Mouse (Mus musculus) thymus, postnatal 0 days (tissue): ENCODE data around the gene Gm20683. TPM values are rescaled to one million over a fixed set of nuclear protein-coding genes. Genes with fewer than 3 reads are reported as not detected.
A peak's percentile ranks its signal among the peaks of the same experiment; 100 is the strongest.

ENCODE experiments used
- DNase-seq: peaks from one replicate; pipeline ENCODE4 v3.0.0-alpha.2; 2015; ENCODE audit warnings: low spot score
- microRNA-seq: library from miRNA; unstranded; fragments of <30 nt; microRNA quantifications from one replicate; pipeline ENCODE4, GENCODE M21; 2016; ENCODE audit warnings: borderline number of aligned reads
- polyA plus RNA-seq: library from polyadenylated mRNA; unstranded; fragments of >200 nt; fragmentation: Nextera tagmentation; extraction: Ambion mirVana; gene quantifications from 2 replicates; pipeline ENCODE4 v1.2.1, GENCODE M21; 2015

Gm20683 gene
- polyA plus RNA-seq, 1 experiment from 2014 or later = 1.5 TPM

GRCm38 (mm10) chr17:25796211-25796771 lies 45.3 kb downstream of the Gm20683 start:
- DNase-seq = no peak

GRCm38 (mm10) chr17:25795609-25796092 lies 45.9 kb downstream of the Gm20683 start, which contains the start of gene AC134908.4:
TSS of gene AC134908.4 (minus strand) at chr17:25795659.
- DNase-seq = no peak

- DNase-seq = no peak
Observed at GRCm38 (mm10) chr17:25794998-25795397, 46.6 kb downstream of the Gm20683 start.

GRCm38 (mm10) chr17:25794197-25794596 lies 47.4 kb downstream of the Gm20683 start:
- no peak for DNase-seq

GRCm38 (mm10) chr17:25792615-25793014 lies 48.9 kb downstream of the Gm20683 start, which contains the start of gene Fam173a:
TSS of gene Fam173a (minus strand) at chr17:25792901.
- peak; percentile 87 for DNase-seq

GRCm38 (mm10) chr17:25791843-25792527 lies 49.6 kb downstream of the Gm20683 start:
- DNase-seq = peak; percentile 87

- no peak for DNase-seq
Observed at GRCm38 (mm10) chr17:25791320-25791842, 50.2 kb downstream of the Gm20683 start.

- DNase-seq = no peak
Observed at GRCm38 (mm10) chr17:25786781-25787504, 54.6 kb downstream of the Gm20683 start.

GRCm38 (mm10) chr17:25786280-25786679 lies 55.3 kb downstream of the Gm20683 start, which contains the start of gene Ccdc78:
TSS of gene Ccdc78 (plus strand) at chr17:25786580.
- no peak for DNase-seq

- DNase-seq = peak; percentile 97
Observed at GRCm38 (mm10) chr17:25785281-25785745, 56.2 kb downstream of the Gm20683 start, which contains the start of gene Haghl. TSS of gene Haghl (minus strand) at chr17:25785673.

Small RNA genes lying within 50 kb of the gene (microRNA-seq; reads per million reads assigned to microRNA genes)
- not detected for gene Mir3082

Other genes with a start within 250 kb of the Gm20683 start
- 4.6 and 5.5 TPM in 2 replicates for gene Gng13, start 124.6 kb downstream of the Gm20683 start, polyA plus RNA-seq
- gene Chtf18, start 114.3 kb downstream of the Gm20683 start, polyA plus RNA-seq = 21.1 and 23.5 TPM in 2 replicates
- 16.9 and 18.7 TPM in 2 replicates for gene Rpusd1, start 114.1 kb downstream of the Gm20683 start, polyA plus RNA-seq
- 0.14 and 0.36 TPM in 2 replicates for gene Mslnl, start 105.7 kb downstream of the Gm20683 start, polyA plus RNA-seq
- 12.0 and 13.7 TPM in 2 replicates for gene Msln, start 87.4 kb downstream of the Gm20683 start, polyA plus RNA-seq
- gene Narfl, start 68.0 kb downstream of the Gm20683 start, polyA plus RNA-seq = 29.0 and 30.9 TPM in 2 replicates
- 55.2 and 60.5 TPM in 2 replicates for gene Haghl, start 56.1 kb downstream of the Gm20683 start, polyA plus RNA-seq
- gene Ccdc78, start 55.2 kb downstream of the Gm20683 start, polyA plus RNA-seq = 0.27 and 0.47 TPM in 2 replicates
- gene Fam173a, start 48.9 kb downstream of the Gm20683 start, polyA plus RNA-seq = 126 and 131 TPM in 2 replicates
- not detected in 2 replicates for gene AC134908.4, start 46.1 kb downstream of the Gm20683 start, polyA plus RNA-seq
- 68.5 and 71.6 TPM in 2 replicates for gene Metrn, start 44.6 kb downstream of the Gm20683 start, polyA plus RNA-seq
- 0.12 TPM in 1 of 2 replicates, not detected in the other for gene Fbxl16, start 32.7 kb downstream of the Gm20683 start, polyA plus RNA-seq
- 25.8 and 27.3 TPM in 2 replicates for gene Wdr24, start 18.1 kb downstream of the Gm20683 start, polyA plus RNA-seq
- 28.8 and 32.2 TPM in 2 replicates for gene Jmjd8, start 12.9 kb downstream of the Gm20683 start, polyA plus RNA-seq
- gene Stub1, start 8.4 kb downstream of the Gm20683 start, polyA plus RNA-seq = 181 and 191 TPM in 2 replicates
- 0.38 and 0.45 TPM in 2 replicates for gene Rhbdl1, start 4.5 kb downstream of the Gm20683 start, polyA plus RNA-seq
- 19.7 and 22.6 TPM in 2 replicates for gene Rhot2, start 3.1 kb upstream of the Gm20683 start, polyA plus RNA-seq
- 9.8 and 10.1 TPM in 2 replicates for gene Wdr90, start 19.7 kb upstream of the Gm20683 start, polyA plus RNA-seq
- gene Mcrip2, start 27.0 kb upstream of the Gm20683 start, polyA plus RNA-seq = 24.1 and 24.5 TPM in 2 replicates
- gene Mettl26, start 33.3 kb upstream of the Gm20683 start, polyA plus RNA-seq = 43.5 and 47.0 TPM in 2 replicates
- 0.46 and 0.51 TPM in 2 replicates for gene Wfikkn1, start 39.1 kb upstream of the Gm20683 start, polyA plus RNA-seq
- gene Rab40c, start 78.0 kb upstream of the Gm20683 start, polyA plus RNA-seq = 14.9 and 20.0 TPM in 2 replicates
- 28.8 and 34.6 TPM in 2 replicates for gene Pigq, start 103.2 kb upstream of the Gm20683 start, polyA plus RNA-seq
- gene Nhlrc4, start 103.2 kb upstream of the Gm20683 start, polyA plus RNA-seq = 0.36 and 0.46 TPM in 2 replicates
- not detected in 2 replicates for gene A930017K11Rik, start 110.8 kb upstream of the Gm20683 start, polyA plus RNA-seq
- 15.3 and 17.0 TPM in 2 replicates for gene Capn15, start 144.0 kb upstream of the Gm20683 start, polyA plus RNA-seq
- 3.1 and 4.7 TPM in 2 replicates for gene Rab11fip3, start 227.8 kb upstream of the Gm20683 start, polyA plus RNA-seq
- 11.4 and 13.1 TPM in 2 replicates for gene Decr2, start 248.6 kb upstream of the Gm20683 start, polyA plus RNA-seq